In genomic region chr19:42201696-42202381, GRCm38 (mm10) we compare ENCODE assay signal across 8 mouse cellular contexts. TPM values are rescaled to one million over a fixed set of nuclear protein-coding genes. Genes with fewer than 3 reads are reported as not detected.
DNase-seq lines count a peak whose midpoint lies in the region; ATAC-seq lines count a peak whose summit lies in the region.

Gene Sfrp5 (minus strand): TSS chr19:42202252.

- peak; percentile 12 for DNase-seq in adrenal gland, postnatal 10 days
- no peak for DNase-seq in adrenal gland, adult 2 months
- DNase-seq in R1 (ENCODE audit: low read depth, low spot score): peak; percentile 79
- DNase-seq in Muller cell, postnatal 12 days (ENCODE audit: inconsistent ontology term): no peak
- no peak for DNase-seq in thymus, postnatal 10 days (ENCODE audit: low spot score in 2 of 2)
- DNase-seq in testis, postnatal 10 days (ENCODE audit: low spot score): no peak

- WGBS in heart, embryonic 11.5 days (ENCODE audit: insufficient replicate concordance): under 1% methylated on average over 59 of the region's 60 CpGs
- WGBS in limb, embryonic 15.5 days: 2% methylated on average over 60 of the region's 60 CpGs

- no peaks in the 10 kb centered on the region for H3K36me3 ChIP-seq in heart, embryonic 11.5 days (ENCODE audit: control insufficient read depth, insufficient read depth, low read length)
- H3K36me3 ChIP-seq in limb, embryonic 15.5 days: no peaks in the 10 kb centered on the region

- H3K27me3 ChIP-seq in heart, embryonic 11.5 days (ENCODE audit: control insufficient read depth, insufficient read depth, low read length): peaks cover 64% of the 10 kb centered on the region
- H3K27me3 ChIP-seq in limb, embryonic 15.5 days: peaks cover 71% of the 10 kb centered on the region

- no peak within 1 kb of the TSS for H3K27ac ChIP-seq in heart, embryonic 11.5 days (ENCODE audit: low read depth, low read length)
- no peak within 1 kb of the TSS for H3K27ac ChIP-seq in limb, embryonic 15.5 days

- peak within 1 kb of the TSS; percentile 35 for H3K4me3 ChIP-seq in heart, embryonic 11.5 days (ENCODE audit: low read depth, low read length)
- H3K4me3 ChIP-seq in limb, embryonic 15.5 days: peak within 1 kb of the TSS; percentile 38

- H3K4me1 ChIP-seq in heart, embryonic 11.5 days (ENCODE audit: control insufficient read depth, insufficient read depth, low read length): peaks cover 9% of the 10 kb centered on the region
- peaks cover 19% of the 10 kb centered on the region for H3K4me1 ChIP-seq in limb, embryonic 15.5 days

- peak within 1 kb of the TSS; percentile 52; the same call in 1 of the 2 replicates for H3K9ac ChIP-seq in heart, embryonic 11.5 days (ENCODE audit: low read depth, low read length)
- H3K9ac ChIP-seq in limb, embryonic 15.5 days: 0 out of 2 replicates have a peak within 1 kb of the TSS, but pooled peaks have one; percentile 10

- no peaks in the 10 kb centered on the region for H3K9me3 ChIP-seq in heart, embryonic 11.5 days (replicated peaks; ENCODE audit: control insufficient read depth, low read length)
- H3K9me3 ChIP-seq in limb, embryonic 15.5 days: no peaks in the 10 kb centered on the region

- peak; percentile 42; the same call in 1 of the 2 replicates for ATAC-seq in heart, embryonic 11.5 days (replicated peaks; ENCODE audit: insufficient number of reproducible peaks, low FRiP score, low TSS enrichment)
- no peak for ATAC-seq in limb, embryonic 15.5 days (ENCODE audit: insufficient number of reproducible peaks, low FRiP score, low TSS enrichment, low read depth)

- H3K4me2 ChIP-seq in heart, embryonic 11.5 days: peak within 1 kb of the TSS; percentile 65
- peak within 1 kb of the TSS; percentile 51 for H3K4me2 ChIP-seq in limb, embryonic 15.5 days

RNA-seq across cellular contexts. Expression of gene Sfrp5, which starts in this region (rescaled TPM):
- total RNA-seq in adrenal gland, postnatal 10 days (2021): 1 to 10 TPM; 5.1 to 6.2 TPM
- 1 to 10 TPM; 2.7 to 3.9 TPM for total RNA-seq in adrenal gland, adult 2 months (2021)
- 11.5 and 22.6 TPM in 2 replicates for polyA plus RNA-seq in adrenal gland, adult 2 months (2012; rRNA removed)
- 5.7 and 6.1 TPM in 2 replicates for polyA plus RNA-seq in heart, embryonic 11.5 days (2014; fragmentation: Nextera tagmentation; extraction: Ambion mirVana)
- polyA plus RNA-seq in limb, embryonic 15.5 days (2015; fragmentation: Nextera tagmentation; extraction: Ambion mirVana): 10.6 and 12.0 TPM in 2 replicates

Comparison
In these comparisons a context has a peak if more than half of its experiments do, and no peak if none do; other contexts are left out.
1. DNase-seq: peak in adrenal gland, postnatal 10 days (single experiment) and R1 (single experiment); none in adrenal gland, adult 2 months (single experiment), Muller cell, postnatal 12 days (single experiment), thymus, postnatal 10 days (0 of 2) and testis, postnatal 10 days (single experiment).